Mouse (Mus musculus) Patski (cell line): ENCODE results near the gene Gm20479. TPM values are rescaled to one million over a fixed set of nuclear protein-coding genes. Genes with fewer than 3 reads are reported as not detected.

Source experiments
- ATAC-seq: fragments of 100-300 bp; one replicate; pipeline ENCODE4 v1.8.0; 2021
- CTCF ChIA-PET: fragments of 350-600 bp; sonication (Branson Sonifier 250); formaldehyde crosslinking; loops from one replicate; lab custom pipeline; 2022; ENCODE audit warnings: inconsistent platforms; lab: Charles Lee
- POLR2A ChIA-PET: fragments of 350-600 bp; sonication (Branson Sonifier 250); formaldehyde crosslinking; loops from one replicate; lab custom pipeline; 2022; ENCODE audit warnings: antibody characterized with exemption, inconsistent platforms; lab: Charles Lee
- DNase-seq: peaks from one replicate; pipeline ENCODE4 v3.0.0-alpha.2; 2011; ENCODE audit warnings: low read depth, low spot score
- H3K27me3 ChIP-seq: fragments of 371-371 bp; one replicate; pipeline ENCODE4 v1.5.1; 2021
- CTCF ChIP-seq: fragments of 100-300 bp; IDR thresholded peaks from one replicate; pipeline ENCODE4 v1.5.1; 2021
- in situ Hi-C: fragments of 300-500 bp; cut with MboI; formaldehyde crosslinking; loops from 3 replicates; pipeline ENCODE4 v1.11.1; 2018; ENCODE audit warnings: low pct_unique_long_range_greater_than_20kb, mixed read lengths
- polyA plus RNA-seq: library from polyadenylated mRNA; unstranded; gene quantifications from one replicate; pipeline ENCODE4 v1.2.3, GENCODE M21; 2021

Gene Gm20479
- polyA plus RNA-seq, 1 experiment from 2014 or later: 0.64 TPM

DNA sequence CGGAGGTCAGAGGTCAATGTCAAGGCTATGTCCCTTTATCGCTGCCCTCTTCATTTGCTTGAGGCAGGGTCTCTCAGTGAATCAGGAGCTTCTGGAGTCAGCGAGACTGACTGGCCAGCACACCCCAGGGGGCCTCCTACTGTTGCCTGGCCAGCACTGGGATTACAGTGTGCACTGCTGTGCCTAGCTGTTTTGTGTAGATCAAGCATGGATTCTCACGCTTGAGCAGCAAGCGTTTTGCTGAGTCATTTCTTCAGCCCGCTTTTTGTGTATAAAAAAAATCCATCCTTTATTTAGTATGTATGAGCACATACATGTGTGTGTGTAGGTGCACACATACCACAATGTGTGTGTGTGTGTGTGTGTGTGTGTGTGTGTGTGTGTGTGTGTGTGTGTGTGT, 32.0 kb upstream of the Gm20479 start:
- ATAC-seq (no peak), DNase-seq (no peak)
- in situ Hi-C loops: no loop called here
- peaks cover 18% of the 10 kb centered on the region for H3K27me3 ChIP-seq
- ChIA-PET POLR2A (no interaction called here), CTCF (no interaction called here)
- no peak for TF ChIP-seq CTCF

DNA sequence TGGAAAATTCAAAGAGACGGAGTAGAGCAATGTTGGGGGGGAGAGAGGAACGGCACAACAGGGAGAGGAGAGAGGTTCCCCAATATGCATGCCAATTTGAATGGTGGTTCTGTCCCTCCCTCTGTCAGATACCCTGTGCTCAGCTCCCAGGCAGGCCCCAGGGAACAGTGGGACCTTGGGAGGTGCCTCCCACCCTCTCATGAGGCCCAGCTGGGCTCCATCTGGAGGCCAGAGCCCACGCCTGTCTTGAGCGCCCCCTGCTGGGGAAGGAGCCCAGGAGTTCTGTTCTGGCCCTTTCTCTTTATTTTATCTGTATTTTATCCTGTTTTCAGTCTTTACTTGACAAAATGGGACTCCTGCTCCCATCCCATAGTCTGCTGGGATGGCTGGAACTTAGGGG, 27.5 kb upstream of the Gm20479 start:
- peak; percentile 83 for TF ChIP-seq CTCF
- ChIA-PET POLR2A (interaction anchor here (0.6 kb wide), 1 partner anchor 46 kb away, joined by 5 read pairs; no protein-coding TSS in a partner anchor), CTCF (interaction anchor here (1.2 to 2.7 kb wide), 4 partner anchors 9 to 52 kb away, joined by 4 to 6 read pairs (median 5); no protein-coding TSS in a partner anchor)
- in situ Hi-C loops: no loop called here
- ATAC-seq (no peak), DNase-seq (no peak)
- peaks cover 11% of the 10 kb centered on the region for H3K27me3 ChIP-seq

DNA sequence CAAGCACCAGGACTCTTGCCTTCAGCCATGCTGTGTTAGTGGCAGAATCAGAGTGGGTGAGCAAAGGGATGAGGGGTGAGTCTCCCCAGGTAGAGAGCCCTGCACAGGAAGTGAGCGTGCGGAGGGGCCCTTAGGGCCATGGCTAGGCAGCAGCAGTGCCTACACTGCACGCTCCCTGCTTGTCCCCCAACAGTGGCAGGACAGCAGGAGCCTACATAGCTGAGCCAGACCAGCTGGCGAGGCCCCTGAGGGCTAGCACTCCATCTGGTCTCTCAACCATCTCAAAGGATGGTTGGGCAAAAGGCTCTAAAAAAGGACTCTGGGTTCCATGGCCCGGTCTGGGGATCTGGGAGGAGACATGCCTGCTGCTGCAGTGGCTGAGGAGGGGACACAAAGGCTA, 26.9 kb upstream of the Gm20479 start:
- TF ChIP-seq CTCF: no peak
- DNase-seq (no peak), ATAC-seq (no peak)
- ChIA-PET CTCF (interaction anchor here (1.2 to 2.7 kb wide), 4 partner anchors 8 to 51 kb away, joined by 4 to 6 read pairs (median 5); no protein-coding TSS in a partner anchor), POLR2A (no interaction called here)
- in situ Hi-C loops: no loop called here
- peaks cover 13% of the 10 kb centered on the region for H3K27me3 ChIP-seq

DNA sequence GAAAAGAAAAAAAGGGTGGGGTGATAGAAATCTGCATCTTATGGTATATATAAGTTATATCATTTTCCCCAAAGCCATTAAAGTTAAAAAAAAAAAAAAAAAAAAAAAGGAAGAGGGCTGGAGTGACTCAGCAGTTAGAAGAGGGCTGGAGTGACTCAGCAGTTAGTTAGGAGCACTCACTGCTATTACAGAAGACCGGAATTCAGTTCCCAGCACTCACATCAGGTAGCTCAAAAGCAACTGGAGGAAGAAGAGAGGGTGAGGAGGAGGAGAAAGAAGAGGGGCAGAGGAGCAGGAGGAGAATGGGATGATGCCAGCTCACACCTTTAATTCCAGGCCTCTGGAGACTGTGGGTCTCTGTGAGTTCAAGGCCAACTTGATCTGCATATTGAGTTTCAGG, 26.0 kb upstream of the Gm20479 start:
- in situ Hi-C loops: no loop called here
- POLR2A ChIA-PET: no interaction called here

DNA sequence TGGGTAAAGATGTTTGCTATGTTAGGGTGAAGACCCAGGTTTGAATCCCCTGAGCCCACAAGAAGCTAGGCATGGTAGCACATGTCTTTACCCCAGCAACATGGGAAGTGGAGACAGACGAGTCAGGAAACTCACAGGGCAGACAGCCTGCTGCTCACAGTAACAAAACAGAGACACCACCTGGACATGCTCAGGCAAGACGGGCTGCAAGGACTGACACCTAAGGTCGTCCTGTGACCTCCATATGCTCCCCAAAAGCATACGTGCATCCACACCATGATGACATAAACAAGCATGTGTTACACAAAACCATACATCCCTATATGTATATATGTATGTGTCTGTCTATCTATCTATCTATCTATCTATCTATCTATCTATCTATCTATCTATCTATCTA, 24.3 kb upstream of the Gm20479 start:
- ChIA-PET POLR2A (no interaction called here), CTCF (no interaction called here)
- DNase-seq: no peak
- no peak for TF ChIP-seq CTCF
- in situ Hi-C loops: no loop called here
- no peak for ATAC-seq
- peaks cover 21% of the 10 kb centered on the region for H3K27me3 ChIP-seq

More for the DNA sequence above, 26.0 kb upstream of the Gm20479 start:
- CTCF ChIA-PET: interaction anchor here (1.0 to 2.7 kb wide), 2 partner anchors 42 to 51 kb away, joined by 3 to 6 read pairs; no protein-coding TSS in a partner anchor
- DNase-seq: no peak
- ATAC-seq: no peak
- TF ChIP-seq CTCF: no peak
- peaks cover 20% of the 10 kb centered on the region for H3K27me3 ChIP-seq

DNA sequence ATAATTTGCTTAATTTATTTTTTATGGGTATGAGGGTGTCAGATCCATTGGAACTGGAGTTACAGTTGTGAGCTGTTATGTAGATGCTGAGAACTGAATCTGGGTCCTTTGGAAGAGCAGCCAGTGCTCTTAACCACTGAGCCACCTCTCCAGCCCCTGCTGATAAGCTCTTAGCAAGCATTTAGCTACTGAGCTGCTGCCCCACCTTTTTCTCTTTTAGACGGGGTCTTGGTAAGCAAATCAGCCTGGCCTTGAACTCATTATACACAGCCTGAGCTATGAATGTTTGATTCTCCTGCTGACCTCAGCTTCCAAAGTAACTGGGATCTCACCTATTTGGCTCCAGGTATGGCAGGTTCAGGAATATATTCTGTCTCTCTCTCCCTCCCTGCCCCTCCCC, 23.8 kb upstream of the Gm20479 start:
- CTCF ChIA-PET: no interaction called here
- peaks cover 26% of the 10 kb centered on the region for H3K27me3 ChIP-seq
- no peak for TF ChIP-seq CTCF
- in situ Hi-C loops: no loop called here
- ATAC-seq (no peak), DNase-seq (no peak)
- POLR2A ChIA-PET: no interaction called here

DNA sequence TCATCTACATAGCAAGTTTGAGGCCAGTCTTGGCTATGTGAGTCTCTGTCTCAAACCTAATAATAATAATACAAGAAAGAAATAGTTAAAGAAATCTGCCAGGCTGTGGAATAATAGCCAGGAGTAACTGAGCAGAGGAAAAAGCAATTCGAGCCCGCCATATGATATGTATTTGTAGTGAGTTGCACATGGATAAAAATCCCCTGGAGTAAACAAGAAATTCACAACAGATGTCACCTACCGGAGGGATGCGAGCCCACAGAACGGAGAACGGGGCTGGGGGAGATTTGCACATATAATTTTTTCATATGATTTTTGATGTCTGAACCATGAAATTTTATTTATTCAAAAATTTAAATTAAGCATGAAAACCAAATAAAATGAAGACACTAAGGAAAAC, 22.6 kb upstream of the Gm20479 start:
- POLR2A ChIA-PET: no interaction called here
- DNase-seq (no peak), ATAC-seq (no peak)
- peaks cover 35% of the 10 kb centered on the region for H3K27me3 ChIP-seq
- CTCF ChIA-PET: no interaction called here
- TF ChIP-seq CTCF: no peak
- in situ Hi-C loops: no loop called here

DNA sequence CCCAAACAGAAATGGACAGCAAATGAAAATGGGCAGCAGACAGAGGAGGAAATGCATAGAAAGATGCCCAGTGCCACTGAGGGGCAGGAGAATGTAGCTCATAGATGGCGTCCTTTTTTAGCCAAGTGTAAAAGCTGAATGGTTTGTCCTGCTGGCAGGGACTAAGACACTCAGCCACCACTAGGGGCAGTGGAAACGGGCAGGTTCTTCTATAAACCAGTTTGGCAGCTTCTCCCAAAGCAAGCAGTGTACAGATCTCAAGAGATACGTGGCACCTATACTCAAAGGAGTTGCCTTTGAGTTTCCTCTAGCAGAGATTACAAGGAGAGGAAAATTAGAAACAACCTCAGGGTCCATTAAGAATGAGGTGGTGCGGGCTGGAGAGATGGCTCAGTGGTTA, 21.2 kb upstream of the Gm20479 start:
- ChIA-PET CTCF (interaction anchor here (0.9 kb wide), 1 partner anchor 17 kb away, joined by 4 read pairs; no protein-coding TSS in a partner anchor), POLR2A (no interaction called here)
- in situ Hi-C loops: no loop called here
- DNase-seq (no peak), ATAC-seq (no peak)
- no peak for TF ChIP-seq CTCF
- peaks cover 46% of the 10 kb centered on the region for H3K27me3 ChIP-seq

DNA sequence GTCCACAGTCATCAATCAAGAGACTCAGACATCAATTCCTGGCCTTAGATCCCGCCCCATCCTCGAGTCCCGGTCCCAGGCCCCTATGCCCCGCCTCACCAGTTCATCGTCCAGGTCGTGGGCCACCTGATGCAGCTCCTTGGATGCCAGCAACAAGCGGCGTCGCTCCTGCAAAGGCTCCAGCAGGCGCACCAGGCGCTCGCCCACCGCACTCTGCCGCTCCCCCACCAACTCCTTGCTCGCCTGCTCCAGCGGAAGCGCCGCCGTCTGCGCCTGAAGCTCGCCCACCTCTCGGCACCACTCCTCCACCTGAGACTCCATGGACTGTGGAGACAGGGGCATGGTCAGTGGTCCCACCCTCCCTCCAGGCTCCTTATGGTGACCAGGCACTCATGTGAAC, 18.1 kb upstream of the Gm20479 start:
- peaks cover 69% of the 10 kb centered on the region for H3K27me3 ChIP-seq
- in situ Hi-C loops: no loop called here
- ATAC-seq (no peak), DNase-seq (no peak)
- no peak for TF ChIP-seq CTCF
- CTCF ChIA-PET: interaction anchor here (1.7 kb wide), 1 partner anchor 9 kb away, joined by 5 read pairs; no protein-coding TSS in a partner anchor
- POLR2A ChIA-PET: interaction anchor here (0.6 kb wide), 1 partner anchor 15 kb away, joined by 4 read pairs; no protein-coding TSS in a partner anchor

DNA sequence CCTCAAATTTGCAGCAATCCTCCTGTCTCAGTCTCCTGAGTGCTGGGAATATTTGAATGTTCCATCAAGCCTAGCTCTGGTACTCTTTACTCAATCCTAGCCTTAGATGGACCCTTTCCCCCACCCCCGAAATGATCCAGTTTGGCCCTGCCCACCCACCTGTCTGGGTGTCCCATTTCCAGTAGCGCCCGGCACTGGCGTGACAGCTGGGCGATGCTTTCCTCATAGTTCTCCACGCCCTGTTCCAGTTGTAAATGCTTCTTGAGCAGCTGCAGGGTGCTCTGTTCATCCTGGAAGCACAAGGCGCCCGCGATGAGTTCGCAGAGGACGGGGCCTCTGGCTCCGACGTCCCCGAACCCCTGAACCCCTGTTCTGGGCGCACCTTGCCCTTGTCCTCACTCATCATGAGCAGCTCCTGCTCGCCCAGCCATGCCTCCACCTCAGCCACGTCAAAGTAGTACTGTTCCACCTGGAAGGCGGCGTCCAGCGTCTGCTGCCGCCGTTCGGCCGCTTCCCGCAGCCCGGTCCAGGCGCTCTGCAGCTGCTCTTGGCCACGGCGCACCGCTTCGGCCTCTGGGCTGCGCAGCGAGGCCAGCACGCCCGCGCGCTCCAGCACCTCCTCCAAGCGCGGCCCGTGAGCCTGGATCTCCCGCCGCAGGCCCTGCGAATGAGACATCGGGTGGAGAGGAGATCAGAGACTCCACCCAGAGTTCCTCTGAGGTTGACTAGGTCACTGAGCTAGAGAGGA, 14.7 kb upstream of the Gm20479 start:
- peaks cover 83% of the 10 kb centered on the region for H3K27me3 ChIP-seq
- ChIA-PET POLR2A (no interaction called here), CTCF (no interaction called here)
- no peak for TF ChIP-seq CTCF
- ATAC-seq: no peak
- in situ Hi-C loops: no loop called here
- DNase-seq: no peak

DNA sequence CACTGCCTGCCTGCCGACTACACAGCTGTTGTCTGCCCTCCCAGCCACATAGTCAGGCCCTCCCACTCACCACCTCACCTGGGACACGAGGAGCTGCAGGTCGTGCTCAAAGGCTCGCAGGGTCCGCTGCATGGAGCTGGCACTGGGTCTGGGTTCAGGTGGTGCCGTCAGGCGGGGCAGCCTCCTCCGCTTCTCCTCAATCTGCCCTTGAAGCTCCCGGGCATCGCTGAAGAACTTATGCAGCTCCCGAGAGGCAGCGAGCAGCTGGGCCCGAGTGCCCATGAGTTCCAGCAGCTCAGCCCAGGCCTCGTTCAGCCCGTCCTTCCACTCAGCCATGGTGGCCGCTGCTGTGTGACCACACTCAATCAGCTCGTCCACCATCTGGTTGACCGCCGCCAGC, 11.9 kb upstream of the Gm20479 start:
- ChIA-PET POLR2A (no interaction called here), CTCF (interaction anchor here (1.3 kb wide), 1 partner anchor 34 kb away, joined by 4 read pairs; no protein-coding TSS in a partner anchor)
- DNase-seq: no peak
- ATAC-seq: no peak
- in situ Hi-C loops: no loop called here
- H3K27me3 ChIP-seq: peaks cover 67% of the 10 kb centered on the region
- no peak for TF ChIP-seq CTCF
